ENCODE assay signal across 28 mouse cellular contexts in the genomic region with DNA sequence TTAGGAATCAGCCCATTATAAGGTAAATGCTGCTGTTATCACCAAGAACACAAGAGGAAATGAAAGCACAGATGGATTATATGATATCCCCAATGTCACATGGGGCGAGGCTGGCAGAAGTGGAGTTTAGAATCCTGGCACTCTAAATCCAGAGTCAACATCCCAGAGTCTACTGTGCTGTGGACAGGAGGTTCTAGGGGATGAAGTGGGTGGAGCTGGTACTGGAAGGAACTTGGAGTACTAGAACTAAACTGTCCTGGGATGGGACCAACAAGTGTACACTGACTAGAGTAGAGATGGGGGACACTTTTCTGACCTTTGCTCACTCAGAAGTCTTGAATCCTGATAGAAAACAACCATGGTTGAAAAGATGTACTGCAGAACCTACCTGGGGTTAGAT. TPM values are rescaled to one million over a fixed set of nuclear protein-coding genes. Genes with fewer than 3 reads are reported as not detected.
DNase-seq lines count a peak whose midpoint lies in the region; ATAC-seq and TF ChIP-seq lines count a peak whose summit lies in the region.
"Had no signal": no experiment of that assay in that cellular context is flagged by ENCODE, and none has a peak within 500 bp of the region (broad histone marks: within the 10 kb centered on the region; RNA-seq: fewer than 3 reads in every experiment).

No protein-coding gene starts in this region.

- no peak for ATAC-seq in liver, embryonic 11.5 days (replicated peaks; ENCODE audit: low FRiP score)
- ATAC-seq in G1E (ENCODE audit: extremely low read depth, insufficient number of reproducible peaks, low FRiP score, poor library complexity, severe bottlenecking) = 0 out of 2 replicates have a peak, but pooled peaks have one; percentile 4
- ATAC-seq in megakaryocyte-erythroid progenitor cell, adult 5-6 weeks (replicated peaks; ENCODE audit: low FRiP score, low TSS enrichment, poor library complexity, severe bottlenecking) = peak; percentile 30; the same call in 1 of the 2 replicates
- ATAC-seq: forebrain, embryonic 14.5 days; hindbrain, embryonic 16.5 days; intestine, embryonic 15.5 days; Patski had no signal

- peak; percentile 93 for DNase-seq in liver, adult 2 months (ENCODE audit: extremely low read depth, low read depth, low spot score)
- no peak for DNase-seq in liver, embryonic 11.5 days (ENCODE audit: low spot score)
- DNase-seq in A20 (ENCODE audit: low read depth, low spot score) = peak; percentile 48
- no peak for DNase-seq in G1E (ENCODE audit: low spot score)
- no peak for DNase-seq in gastrocnemius, adult 18-20 months (ENCODE audit: low spot score)
- DNase-seq: adrenal gland, postnatal 10 days; cerebellum, adult 11 months; cerebellum, adult 2 months; cerebellum, adult 9-11 months; cerebellum, postnatal 25 days; embryo, embryonic 11 days; gastrocnemius, postnatal 10 days; gastrocnemius, postnatal 36 days; heart, adult 2 months; heart, postnatal 14 days; heart, postnatal 4 days had no signal

- no peaks in the 10 kb centered on the region for H3K36me3 ChIP-seq in liver, adult 2 months (ENCODE audit: control insufficient read depth, insufficient read depth, low read length)
- H3K36me3 ChIP-seq in liver, embryonic 11.5 days (ENCODE audit: control insufficient read depth, insufficient read depth, low read length) = no peaks in the 10 kb centered on the region
- H3K36me3 ChIP-seq in G1E (replicated peaks) = no peaks in the 10 kb centered on the region
- H3K36me3 ChIP-seq: heart, embryonic 10.5 days; heart, embryonic 13.5 days; hindbrain, embryonic 13.5 days; intestine, embryonic 15.5 days had no signal

- no peak for TF ChIP-seq CTCF in liver, adult 2 months (IDR thresholded peaks at IDR 0.05; ENCODE audit: low read depth, low read length)
- TF ChIP-seq CTCF in G1E (IDR thresholded peaks at IDR 0.05; ENCODE audit: low read depth, low read length) = no peak

- peak overlapping the region; percentile 72 for H3K27ac ChIP-seq in liver, adult 2 months (replicated peaks; ENCODE audit: insufficient read depth, low read depth, low read length)
- no peak overlapping the region for H3K27ac ChIP-seq in liver, embryonic 11.5 days (ENCODE audit: low read depth, low read length)
- H3K27ac ChIP-seq: heart, adult 2 months; heart, embryonic 10.5 days; heart, embryonic 13.5 days; hindbrain, embryonic 13.5 days; intestine, embryonic 15.5 days had no signal

- H3K4me2 ChIP-seq in liver, embryonic 11.5 days = no peak overlapping the region
- H3K4me2 ChIP-seq: heart, embryonic 13.5 days; hindbrain, embryonic 13.5 days; intestine, embryonic 15.5 days had no signal

- H3K9me3 ChIP-seq in liver, embryonic 11.5 days (ENCODE audit: control insufficient read depth, low read length) = no peaks in the 10 kb centered on the region
- H3K9me3 ChIP-seq in G1E (replicated peaks) = no peaks in the 10 kb centered on the region
- H3K9me3 ChIP-seq: heart, embryonic 10.5 days; heart, embryonic 13.5 days; hindbrain, embryonic 13.5 days; intestine, embryonic 15.5 days had no signal

- H3K4me1 ChIP-seq in liver, adult 2 months (ENCODE audit: control insufficient read depth, insufficient read depth, low read length) = peaks cover 45% of the 10 kb centered on the region
- no peaks in the 10 kb centered on the region for H3K4me1 ChIP-seq in liver, embryonic 11.5 days (replicated peaks; ENCODE audit: control insufficient read depth, insufficient read depth, low read length)
- no peaks in the 10 kb centered on the region for H3K4me1 ChIP-seq in G1E (ENCODE audit: insufficient read depth, low read depth, low read length)

- H3K4me3 ChIP-seq in liver, adult 2 months (ENCODE audit: insufficient read depth, low read depth, low read length) = no peak overlapping the region
- no peak overlapping the region for H3K4me3 ChIP-seq in liver, embryonic 11.5 days (ENCODE audit: low read depth, low read length)
- H3K4me3 ChIP-seq in G1E (ENCODE audit: low read depth, low read length) = no peak overlapping the region
- H3K4me3 ChIP-seq: heart, adult 2 months; heart, embryonic 10.5 days; heart, embryonic 13.5 days; hindbrain, embryonic 13.5 days; intestine, embryonic 15.5 days had no signal

- TF ChIP-seq POLR2A in liver, adult 2 months (IDR thresholded peaks at IDR 0.05; ENCODE audit: extremely low read depth, insufficient read depth, low read length) = no peak

- whole genome bisulfite sequencing in liver, adult 2 months = 38% methylated on average over 1 of the region's 1 CpGs
- WGBS in liver, embryonic 11.5 days = 78% methylated on average over 1 of the region's 1 CpGs

- no peaks in the 10 kb centered on the region for H3K79me2 ChIP-seq in liver, adult 2 months (ENCODE audit: control insufficient read depth, insufficient read depth, low read length)

- H3K27me3 ChIP-seq in liver, adult 2 months (ENCODE audit: control insufficient read depth, insufficient read depth, low read length) = no peaks in the 10 kb centered on the region
- H3K27me3 ChIP-seq in liver, embryonic 11.5 days (replicated peaks; ENCODE audit: control insufficient read depth, insufficient read depth, low read length) = peaks cover 3% of the 10 kb centered on the region; the same call in 1 of the 2 replicates
- no peaks in the 10 kb centered on the region; the same call in 1 of the 2 replicates for H3K27me3 ChIP-seq in G1E (ENCODE audit: insufficient read depth, low read length)
- H3K27me3 ChIP-seq: hindbrain, embryonic 13.5 days; intestine, embryonic 15.5 days; Patski had no signal

- no peak overlapping the region for H3K9ac ChIP-seq in liver, adult 2 months (ENCODE audit: low read depth, low read length)
- H3K9ac ChIP-seq in liver, embryonic 11.5 days (ENCODE audit: low read depth, low read length) = no peak overlapping the region
- H3K9ac ChIP-seq: heart, embryonic 13.5 days; hindbrain, embryonic 13.5 days; intestine, embryonic 15.5 days had no signal

RNA-seq across cellular contexts. Expression of gene Rgs16, which starts 38.7 kb away (rescaled TPM):
- total RNA-seq in liver, adult 2 months (2014; rRNA removed) = 38.2 and 125 TPM in 2 replicates
- 1.6 and 3.9 TPM in 2 replicates for polyA plus RNA-seq in liver, adult 2 months (2012; rRNA removed)
- polyA plus RNA-seq in liver, embryonic 11.5 days (2014; fragmentation: Nextera tagmentation; extraction: Ambion mirVana) = 0.94 and 1.3 TPM in 2 replicates
- total RNA-seq in G1E (2014; fragmentation: Nextera tagmentation) (not detected in 2 replicates), G1E (2017) (not detected in 2 replicates)
- not detected in 2 replicates for polyA plus RNA-seq in G1E (2012)
- total RNA-seq in megakaryocyte-erythroid progenitor cell, adult 5-6 weeks (2014; fragmentation: Nextera tagmentation) = not detected in 2 replicates
- total RNA-seq in megakaryocyte-erythroid progenitor cell, adult 5-6 weeks (2017) = 0.14 TPM in 1 of 2 replicates, not detected in the other
- total RNA-seq in gastrocnemius, adult 18-20 months (2021) = under 1 TPM; 0.81 to 0.87 TPM
- total RNA-seq: common myeloid progenitor, adult 5-6 weeks; granulocyte monocyte progenitor cell, adult 5-6 weeks had no signal

RNA-seq across cellular contexts. Expression of gene Rnasel, which starts 47.8 kb away (rescaled TPM):
- total RNA-seq in liver, adult 2 months (2014; rRNA removed) = 3.7 and 5.1 TPM in 2 replicates
- polyA plus RNA-seq in liver, adult 2 months (2012; rRNA removed) = 0.57 and 0.72 TPM in 2 replicates
- 5.4 and 7.2 TPM in 2 replicates for polyA plus RNA-seq in liver, embryonic 11.5 days (2014; fragmentation: Nextera tagmentation; extraction: Ambion mirVana)
- total RNA-seq in G1E (2014; fragmentation: Nextera tagmentation) (99.4 and 144 TPM in 2 replicates), G1E (2017) (113 and 118 TPM in 2 replicates)
- polyA plus RNA-seq in G1E (2012) = 4.6 and 4.8 TPM in 2 replicates
- total RNA-seq in megakaryocyte-erythroid progenitor cell, adult 5-6 weeks (2014; fragmentation: Nextera tagmentation) = 31.0 and 41.1 TPM in 2 replicates
- 31.6 and 50.0 TPM in 2 replicates for total RNA-seq in megakaryocyte-erythroid progenitor cell, adult 5-6 weeks (2017)
- total RNA-seq in gastrocnemius, adult 18-20 months (2021) = 1 to 10 TPM in 1 of 2 experiments, under 1 TPM in 1; 0.87 to 1.5 TPM
- total RNA-seq: ES-E14 had no signal

RNA-seq across cellular contexts. Expression of gene Rgs8, which starts 48.6 kb away (rescaled TPM):
- total RNA-seq in liver, adult 2 months (2014; rRNA removed) = 0.07 and 0.09 TPM in 2 replicates
- not detected in 2 replicates for polyA plus RNA-seq in liver, adult 2 months (2012; rRNA removed)
- 0.09 and 0.19 TPM in 2 replicates for polyA plus RNA-seq in liver, embryonic 11.5 days (2014; fragmentation: Nextera tagmentation; extraction: Ambion mirVana)
- total RNA-seq in G1E (2014; fragmentation: Nextera tagmentation) (not detected in 2 replicates), G1E (2017) (0.12 and 0.16 TPM in 2 replicates)
- polyA plus RNA-seq in G1E (2012) = 0.01 TPM in 1 of 2 replicates, not detected in the other
- not detected in 2 replicates for total RNA-seq in megakaryocyte-erythroid progenitor cell, adult 5-6 weeks (2014; fragmentation: Nextera tagmentation)
- total RNA-seq in megakaryocyte-erythroid progenitor cell, adult 5-6 weeks (2017) = not detected in 2 replicates
- not detected for total RNA-seq in gastrocnemius, adult 18-20 months (2021)
- total RNA-seq: adrenal gland, adult 18-20 months; heart, adult 2 months; heart, postnatal 14 days had no signal

Comparison
In these comparisons a context has a peak if more than half of its experiments do, and no peak if none do; other contexts are left out.
1. DNase-seq: peak in liver, adult 2 months (single experiment) and A20 (single experiment); none in liver, embryonic 11.5 days (single experiment), G1E (single experiment) and gastrocnemius, adult 18-20 months (single experiment).
2. RNA of gene Rgs16, which starts 38.7 kb away (total RNA-seq): 38.2 to 125 TPM in liver, adult 2 months; 0.81 to 0.87 TPM in gastrocnemius, adult 18-20 months, 0.14 TPM in megakaryocyte-erythroid progenitor cell, adult 5-6 weeks and not detected in G1E; every median in the first group is over 10 times any median in the second.